Mouse (Mus musculus): Measurements from ENCODE around the gene Aldh1l1.

DNA sequence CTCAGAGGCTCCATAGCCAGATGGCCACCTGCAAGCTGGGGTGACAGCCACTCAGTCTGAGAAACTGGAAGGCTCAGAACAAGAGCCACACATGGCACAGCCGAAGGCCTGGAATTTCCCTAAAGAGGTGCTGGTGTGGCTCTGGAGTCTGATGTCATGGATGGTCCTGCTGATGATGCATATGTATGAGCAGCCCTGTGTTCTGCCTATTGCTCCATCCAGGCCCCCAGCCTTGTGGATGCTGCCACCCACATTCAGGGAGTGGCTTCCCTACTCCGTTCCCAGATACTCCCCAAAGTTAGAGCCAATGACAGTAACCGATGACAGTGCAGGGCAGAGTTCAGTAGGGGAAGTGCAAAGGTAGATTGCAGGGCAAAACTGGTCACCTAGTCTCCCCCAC, 91.9 kb downstream of the Aldh1l1 start:
- TF ChIP-seq TAL1 (IDR thresholded peaks at IDR 0.05; ENCODE audit: low read length), result no peak
- TF ChIP-seq GATA1 (IDR thresholded peaks at IDR 0.05; ENCODE audit: low read length), result no peak
